Mouse (Mus musculus) kidney, postnatal 0 days (tissue): ENCODE measurements around the gene Nprl3. TPM values are rescaled to one million over a fixed set of nuclear protein-coding genes. Genes with fewer than 3 reads are reported as not detected.
"Not testable (repeated sequence)": the region's sequence is repeated elsewhere in the genome, so short reads cannot be mapped to it uniquely, and the experiment has no call there.

Experiments
- ATAC-seq: fragments of 200-750 bp; cut with Nextera tagmentation; replicated peaks from 2 replicates; pipeline ENCODE4 v1.8.0; 2017; ENCODE audit warnings: low read depth, moderate number of reproducible peaks, moderate TSS enrichment, moderate library complexity; ENCODE audit not compliant: low FRiP score
- DNase-seq: peaks from one replicate; pipeline ENCODE4 v3.0.0-alpha.2; 2016; ENCODE audit warnings: low spot score
- H3K27ac ChIP-seq: fragments of 300-500 bp; sonication (generic); 2 replicates; pipeline ENCODE4 v1.5.1; 2014; ENCODE audit warnings: mild to moderate bottlenecking
- H3K27me3 ChIP-seq: fragments of 300-500 bp; sonication (generic); 2 replicates; pipeline ENCODE4 v1.6.1; 2014; ENCODE audit warnings: low read length, mixed read lengths; ENCODE audit not compliant: insufficient read depth
- H3K36me3 ChIP-seq: fragments of 300-500 bp; sonication (generic); 2 replicates; pipeline ENCODE4 v1.6.1; 2014; ENCODE audit warnings: low read length, mixed read lengths; ENCODE audit not compliant: insufficient read depth
- H3K4me1 ChIP-seq: fragments of 300-500 bp; sonication (generic); replicated peaks from 2 replicates; pipeline ENCODE4 v1.6.1; 2014; ENCODE audit warnings: antibody characterized with exemption, low read length, mixed read lengths; ENCODE audit not compliant: insufficient read depth
- H3K4me2 ChIP-seq: fragments of 300-500 bp; sonication (generic); 2 replicates; pipeline ENCODE4 v1.6.1; 2014; ENCODE audit warnings: mild to moderate bottlenecking, low read length, moderate library complexity, mixed read lengths
- H3K4me3 ChIP-seq: fragments of 300-500 bp; sonication (generic); replicated peaks from 2 replicates; pipeline ENCODE4 v1.5.1; 2014; ENCODE audit warnings: low read depth, low read length
- H3K9ac ChIP-seq: fragments of 300-500 bp; sonication (generic); 2 replicates; pipeline ENCODE4 v1.6.1; 2014; ENCODE audit warnings: low read depth, low read length
- H3K9me3 ChIP-seq: fragments of 300-500 bp; sonication (generic); replicated peaks from 2 replicates; pipeline ENCODE4 v1.6.1; 2016; ENCODE audit warnings: low read length, inconsistent platforms, mixed read lengths
- CTCF ChIP-seq: IDR thresholded peaks from 2 replicates; pipeline ENCODE4 v1.5.1; 2016; ENCODE audit warnings: antibody characterized with exemption, low read depth, mild to moderate bottlenecking, moderate library complexity
- whole genome bisulfite sequencing: fragments of 180-500 bp; shearing (Covaris S2); extraction: QIAGEN DNeasy Blood & Tissue Kit; methylation state at CpG from one replicate; pipeline ENCODE4 v1.1.7; 2014; 5-methylcytosine and 5-hydroxymethylcytosine counted together
- polyA plus RNA-seq: library from polyadenylated mRNA; unstranded; fragments of >200 nt; fragmentation: Nextera tagmentation; extraction: Ambion mirVana; gene quantifications from 2 replicates; pipeline ENCODE4 v1.2.1, GENCODE M21; 2015

Nprl3 gene
- polyA plus RNA-seq, 1 experiment from 2014 or later = 36.9 TPM

GRCm38 (mm10) chr11:32200992-32201391 is 66.5 kb downstream of the Nprl3 start:
- H3K27ac ChIP-seq, H3K9ac ChIP-seq, H3K4me2 ChIP-seq, H3K36me3 ChIP-seq, DNase-seq, ATAC-seq, H3K9me3 ChIP-seq, H3K27me3 ChIP-seq, H3K4me3 ChIP-seq, H3K4me1 ChIP-seq: not testable (repeated sequence)
- TF ChIP-seq CTCF = peak; percentile 34; the same call in 1 of the 2 replicates
- 63% methylated on average over 1 of the region's 1 CpGs for WGBS

GRCm38 (mm10) chr11:32200075-32200601 is 67.4 kb downstream of the Nprl3 start, which contains the start of gene Il9r:
Gene Il9r (minus strand): TSS chr11:32200279.
- ATAC-seq = no peak
- no peak within 1 kb of the TSS for H3K4me2 ChIP-seq
- 67% methylated on average over 10 of the region's 10 CpGs for WGBS
- no peak within 1 kb of the TSS for H3K27ac ChIP-seq
- no peaks in the 10 kb centered on the region for H3K27me3 ChIP-seq
- DNase-seq = no peak
- H3K4me1 ChIP-seq = no peaks in the 10 kb centered on the region
- no peaks in the 10 kb centered on the region for H3K9me3 ChIP-seq
- H3K9ac ChIP-seq = no peak within 1 kb of the TSS
- TF ChIP-seq CTCF = no peak
- no peak within 1 kb of the TSS for H3K4me3 ChIP-seq
- H3K36me3 ChIP-seq = no peaks in the 10 kb centered on the region

- ATAC-seq = no peak
- no peak for DNase-seq
- Histone ChIP-seq H3K9ac (no peak overlapping the region), H3K4me1 (no peaks in the 10 kb centered on the region), H3K4me3 (no peak overlapping the region), H3K27ac (no peak overlapping the region), H3K9me3 (no peaks in the 10 kb centered on the region), H3K36me3 (no peaks in the 10 kb centered on the region), H3K27me3 (no peaks in the 10 kb centered on the region), H3K4me2 (no peak overlapping the region)
- no peak for TF ChIP-seq CTCF
- WGBS = 47% methylated on average over 6 of the region's 6 CpGs
Observed at GRCm38 (mm10) chr11:32199230-32199629, 68.3 kb downstream of the Nprl3 start.

GRCm38 (mm10) chr11:32198256-32198955 is 69.1 kb downstream of the Nprl3 start:
- WGBS = 73% methylated on average over 14 of the region's 14 CpGs
- no peak overlapping the region for H3K4me3 ChIP-seq
- H3K4me2 ChIP-seq = no peak overlapping the region
- no peak for TF ChIP-seq CTCF
- no peaks in the 10 kb centered on the region for H3K36me3 ChIP-seq
- no peaks in the 10 kb centered on the region for H3K27me3 ChIP-seq
- H3K27ac ChIP-seq = no peak overlapping the region
- ATAC-seq (no peak), DNase-seq (no peak)
- H3K4me1 ChIP-seq = no peaks in the 10 kb centered on the region
- H3K9me3 ChIP-seq = no peaks in the 10 kb centered on the region
- no peak overlapping the region for H3K9ac ChIP-seq

- Histone ChIP-seq H3K36me3 (no peaks in the 10 kb centered on the region), H3K9ac (no peak overlapping the region), H3K4me3 (no peak overlapping the region), H3K27me3 (no peaks in the 10 kb centered on the region), H3K4me1 (no peaks in the 10 kb centered on the region), H3K9me3 (no peaks in the 10 kb centered on the region), H3K4me2 (no peak overlapping the region), H3K27ac (no peak overlapping the region)
- ATAC-seq (no peak), DNase-seq (no peak)
- 28% methylated on average over 3 of the region's 3 CpGs for WGBS
- no peak for TF ChIP-seq CTCF
Observed at GRCm38 (mm10) chr11:32197766-32198165, 69.7 kb downstream of the Nprl3 start.

GRCm38 (mm10) chr11:32196727-32197126 is 70.8 kb downstream of the Nprl3 start:
- H3K9me3 ChIP-seq = no peaks in the 10 kb centered on the region
- H3K4me3 ChIP-seq = no peak overlapping the region
- no peak overlapping the region for H3K9ac ChIP-seq
- no peaks in the 10 kb centered on the region for H3K27me3 ChIP-seq
- no peaks in the 10 kb centered on the region for H3K4me1 ChIP-seq
- no peaks in the 10 kb centered on the region for H3K36me3 ChIP-seq
- H3K27ac ChIP-seq = no peak overlapping the region
- TF ChIP-seq CTCF = no peak
- ATAC-seq = no peak
- no peak overlapping the region for H3K4me2 ChIP-seq
- WGBS = 54% methylated on average over 6 of the region's 6 CpGs
- no peak for DNase-seq
